Mouse (Mus musculus): ENCODE measurements around the gene Cenpv.
A peak's percentile ranks its signal among the peaks of the same experiment; 100 is the strongest.

The Cenpv gene

GRCm38 (mm10) chr11:62507683-62508082 lies 31.4 kb downstream of the Cenpv start:
- no peak for DNase-seq (ENCODE audit: low spot score)

DNA sequence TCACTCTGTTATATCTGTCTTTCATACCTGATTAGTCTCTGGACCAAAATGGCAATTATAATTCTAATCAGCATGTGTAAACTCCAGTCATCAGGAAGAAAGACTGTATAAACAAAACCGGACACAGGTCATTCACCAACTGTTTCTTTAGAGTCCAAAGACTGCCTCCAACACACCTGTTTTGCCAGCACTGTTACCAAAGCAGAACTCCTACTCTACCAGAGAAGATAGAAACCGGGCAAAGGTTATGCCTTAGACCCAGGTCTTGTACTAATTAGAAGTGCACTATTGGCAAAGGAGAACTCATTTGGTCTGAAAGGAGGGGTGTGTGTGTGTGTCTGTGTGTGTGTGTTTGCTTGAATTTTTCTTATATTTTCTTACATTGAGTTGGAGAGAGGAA lies 38.5 kb downstream of the Cenpv start:
- no peak for DNase-seq (ENCODE audit: low spot score)

DNA sequence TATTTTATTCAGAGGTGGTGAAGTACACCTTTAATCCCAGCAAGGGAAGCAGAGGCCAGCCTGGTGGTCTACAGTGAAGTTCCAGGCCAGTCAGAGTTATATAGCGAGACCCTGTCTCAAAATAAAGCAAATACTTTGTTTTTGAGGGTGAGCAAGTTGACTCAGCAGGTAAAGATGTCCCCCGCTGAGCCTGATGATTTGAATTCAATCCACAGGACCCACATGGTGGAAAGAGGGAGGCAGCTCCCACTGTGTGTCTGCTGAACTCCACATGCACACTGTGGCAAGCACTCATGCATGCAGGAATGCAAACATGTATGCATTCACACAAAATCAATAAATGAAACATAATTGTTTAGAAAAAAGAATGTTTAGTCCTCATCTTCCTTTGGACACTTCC lies 40.3 kb downstream of the Cenpv start:
- no peak for DNase-seq (ENCODE audit: low spot score)

GRCm38 (mm10) chr11:62497181-62497580 lies 41.9 kb downstream of the Cenpv start:
- no peak for DNase-seq (ENCODE audit: low spot score)

DNA sequence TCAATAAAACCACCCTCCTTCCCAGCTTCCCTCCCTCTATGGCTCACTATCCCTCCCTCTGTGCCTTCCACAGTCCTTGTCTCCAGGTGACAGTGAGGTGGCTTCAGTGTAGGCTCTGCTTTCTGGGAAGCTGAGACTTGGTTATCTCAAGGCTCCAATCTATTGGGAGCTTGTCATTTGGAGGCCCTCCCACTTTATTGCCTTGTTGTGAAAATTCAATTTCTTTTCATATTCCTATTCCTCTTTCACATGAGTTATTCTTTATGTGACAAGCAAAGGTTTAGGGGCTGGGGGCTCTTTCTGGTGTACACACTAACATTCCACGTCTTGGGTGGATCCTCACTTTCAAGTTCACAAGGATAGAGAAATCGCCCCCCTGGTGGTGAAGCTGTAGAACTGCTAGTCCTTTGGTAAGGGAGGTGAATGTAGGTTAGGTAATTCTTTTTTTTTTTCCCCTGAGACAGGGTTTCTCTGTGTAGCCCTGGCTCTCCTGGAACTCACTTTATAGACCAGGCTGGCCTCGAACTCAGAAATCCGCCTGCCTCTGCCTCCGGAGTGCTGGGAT lies 42.8 kb downstream of the Cenpv start:
- peak; percentile 26 for DNase-seq (ENCODE audit: low spot score)

DNA sequence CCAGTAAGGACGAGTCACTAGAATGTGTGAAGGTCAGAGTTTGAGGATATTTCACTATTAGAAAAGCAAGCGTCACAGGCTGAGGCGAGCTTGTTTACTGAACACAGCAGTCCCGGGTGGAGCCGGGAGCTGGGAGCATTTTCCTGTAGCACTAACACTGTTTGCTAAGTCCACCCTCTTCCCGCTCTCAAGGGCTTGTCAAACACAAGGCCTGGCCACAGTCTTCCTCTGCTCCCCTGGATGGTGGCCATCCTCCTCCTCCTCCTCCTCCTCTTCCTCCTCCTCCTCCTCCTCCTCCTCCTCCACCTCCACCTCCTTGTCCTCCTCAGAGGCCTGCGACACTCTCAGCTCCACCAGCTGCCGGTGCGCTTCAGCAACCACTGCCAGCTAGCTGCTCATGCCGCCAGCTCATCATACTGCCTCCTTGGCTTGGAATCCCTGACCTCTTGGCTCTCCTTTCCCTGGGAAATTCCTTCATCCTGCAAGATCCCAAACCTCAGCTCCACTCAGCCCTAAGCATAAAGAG lies 43.7 kb downstream of the Cenpv start:
- DNase-seq (ENCODE audit: low spot score): peak; percentile 80

- peak; percentile 92 for DNase-seq (ENCODE audit: low spot score)
These were observed 44.2 kb downstream of the Cenpv start for GRCm38 (mm10) chr11:62494754-62495275.

- DNase-seq (ENCODE audit: low spot score): no peak
These were observed 45.4 kb downstream of the Cenpv start for GRCm38 (mm10) chr11:62493701-62494100.

DNA sequence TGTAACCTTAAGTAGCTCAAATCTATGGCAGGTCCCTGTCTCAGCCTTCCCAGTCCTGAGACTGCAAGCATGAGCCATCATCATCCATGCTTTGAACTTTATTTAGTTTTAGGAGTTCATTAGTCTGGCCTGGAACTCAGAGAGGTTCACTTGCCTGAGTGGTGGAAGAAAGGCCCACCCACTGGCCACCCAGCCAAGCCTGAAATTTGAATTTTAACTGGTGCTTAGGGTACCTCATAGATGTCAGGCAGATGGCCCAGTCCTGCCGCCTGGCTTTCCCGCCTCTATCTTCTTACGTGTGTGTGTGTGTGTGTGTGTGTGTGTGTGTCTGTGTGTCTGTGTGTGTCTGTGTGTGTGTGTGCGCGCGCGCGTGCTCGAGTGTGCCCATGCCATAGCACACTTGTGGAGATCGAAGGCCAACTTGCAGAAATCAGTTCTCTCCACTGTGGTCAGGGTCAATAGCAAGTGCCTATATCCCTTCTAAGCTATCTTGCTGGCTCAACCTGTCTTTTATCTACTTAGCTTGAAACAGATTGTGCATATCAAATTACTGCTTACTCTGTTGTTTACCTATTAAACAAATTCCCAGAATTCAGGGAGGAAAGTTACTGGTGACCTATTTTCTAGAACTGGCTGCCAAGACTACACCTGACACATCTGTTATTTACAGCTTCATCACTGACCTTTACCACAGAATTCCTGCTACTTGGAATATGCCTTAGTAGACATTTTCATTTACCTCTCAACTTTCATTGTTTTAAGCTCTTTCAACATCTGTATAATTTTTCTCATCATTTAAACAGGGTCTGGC lies 51.3 kb downstream of the Cenpv start:
- no peak for DNase-seq (ENCODE audit: low spot score)

DNA sequence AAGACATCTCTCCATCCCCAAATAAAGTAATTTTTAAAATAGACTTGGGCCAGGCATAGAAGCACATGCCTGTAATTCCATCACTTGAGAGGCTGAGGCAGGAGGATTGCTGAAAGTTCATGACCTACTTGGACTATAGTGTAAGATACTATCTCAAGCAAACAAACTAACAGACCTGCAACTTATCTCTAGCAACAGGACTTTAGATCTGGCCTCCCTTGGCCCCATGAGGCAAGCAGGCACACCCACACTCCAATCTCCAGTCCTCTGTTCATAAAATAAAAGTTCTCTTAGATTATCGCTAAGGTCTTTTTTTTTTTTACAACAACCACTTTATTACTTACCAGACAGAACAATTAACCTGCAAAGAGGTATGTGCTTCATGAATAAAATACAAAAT lies 52.1 kb downstream of the Cenpv start:
- DNase-seq (ENCODE audit: low spot score): no peak

- no peak for DNase-seq (ENCODE audit: low spot score)
These were observed 59.5 kb downstream of the Cenpv start for GRCm38 (mm10) chr11:62479581-62479980.

GRCm38 (mm10) chr11:62478931-62479330 lies 60.1 kb downstream of the Cenpv start:
- DNase-seq (ENCODE audit: low spot score): no peak

GRCm38 (mm10) chr11:62476156-62476555 lies 62.9 kb downstream of the Cenpv start:
- DNase-seq (ENCODE audit: low spot score): no peak

All from lung, postnatal 25 days (tissue).